Mouse (Mus musculus): ENCODE measurements around the gene Sec61a2.

The Sec61a2 gene

GRCm38 (mm10) chr2:5888865-5889264 lies 6.4 kb downstream of the Sec61a2 start:
- in situ Hi-C loops (cut with MboI, MseI): no loop called here

GRCm38 (mm10) chr2:5877446-5877845 lies 17.8 kb downstream of the Sec61a2 start:
- in situ Hi-C loops (cut with MboI, MseI): no loop called here

GRCm38 (mm10) chr2:5869746-5870145 lies 25.5 kb downstream of the Sec61a2 start:
- in situ Hi-C loops (cut with MboI, MseI): no loop called here

GRCm38 (mm10) chr2:5867681-5868080 lies 27.6 kb downstream of the Sec61a2 start:
- in situ Hi-C loops (cut with MboI, MseI): no loop called here

GRCm38 (mm10) chr2:5862834-5863233 lies 32.4 kb downstream of the Sec61a2 start, which contains the start of gene Gm13199:
Gm13199 (minus strand) TSS chr2:5862934.
- in situ Hi-C loops (cut with MboI, MseI): no loop called here

- in situ Hi-C loops (cut with MboI, MseI): no loop called here
Observed at GRCm38 (mm10) chr2:5851866-5852265, 43.4 kb downstream of the Sec61a2 start.

- in situ Hi-C loops (cut with MboI, MseI): no loop called here
Observed at GRCm38 (mm10) chr2:5851116-5851515, 44.1 kb downstream of the Sec61a2 start.

- in situ Hi-C loops (cut with MboI, MseI): loop anchor here (10.0 kb wide), 1 partner anchor 131 kb away; the partner anchor contains the start of gene Camk1d
Observed at GRCm38 (mm10) chr2:5845826-5846225, 49.4 kb downstream of the Sec61a2 start.

GRCm38 (mm10) chr2:5844873-5845631 lies 50.2 kb downstream of the Sec61a2 start, which contains the start of the genes Nudt5 and Cdc123:
Nudt5 (plus strand) TSS chr2:5845019.
Cdc123 (minus strand) TSS chr2:5845164.
- in situ Hi-C loops (cut with MboI, MseI): loop anchor here (10.0 kb wide), 1 partner anchor 130 kb away; the partner anchor contains the start of gene Camk1d

GRCm38 (mm10) chr2:5844181-5844872 lies 50.9 kb downstream of the Sec61a2 start:
- in situ Hi-C loops (cut with MboI, MseI): loop anchor here (10.0 kb wide), 1 partner anchor 130 kb away; the partner anchor contains the start of gene Camk1d

- in situ Hi-C loops (cut with MboI, MseI): loop anchor here (10.0 kb wide), 1 partner anchor 126 kb away; the partner anchor contains the start of gene Camk1d
Observed at GRCm38 (mm10) chr2:5840815-5841214, 54.4 kb downstream of the Sec61a2 start.

- in situ Hi-C loops (cut with MboI, MseI): loop anchor here (10.0 kb wide), 1 partner anchor 741 kb away; no protein-coding TSS in a partner anchor
Observed at GRCm38 (mm10) chr2:5825265-5825913, 69.8 kb downstream of the Sec61a2 start.

- in situ Hi-C loops (cut with MboI, MseI): loop anchor here (10.0 to 25.0 kb wide), 2 partner anchors 740 to 912 kb away; partner anchors contain the start of gene Phyh
Observed at GRCm38 (mm10) chr2:5824685-5825084, 70.5 kb downstream of the Sec61a2 start.

- in situ Hi-C loops (cut with MboI, MseI): loop anchor here (10.0 to 25.0 kb wide), 2 partner anchors 739 to 912 kb away; partner anchors contain the start of gene Phyh
Observed at GRCm38 (mm10) chr2:5824213-5824612, 71.0 kb downstream of the Sec61a2 start.

- in situ Hi-C loops (cut with MboI, MseI): loop anchor here (10.0 to 25.0 kb wide), 2 partner anchors 738 to 910 kb away; partner anchors contain the start of gene Phyh
Observed at GRCm38 (mm10) chr2:5822449-5822848, 72.8 kb downstream of the Sec61a2 start.

GRCm38 (mm10) chr2:5821264-5821663 lies 74.0 kb downstream of the Sec61a2 start:
- in situ Hi-C loops (cut with MboI, MseI): loop anchor here (10.0 to 25.0 kb wide), 2 partner anchors 736 to 909 kb away; partner anchors contain the start of gene Phyh
